Mouse (Mus musculus) MEL (cell line): ENCODE data around the gene Tspan9.

Source experiments
- CTCF ChIP-seq, 3 experiments: IDR thresholded peaks in 2 of 3; conservative IDR thresholded peaks in 1 of 3; 2 replicates each; pipeline ENCODE4 v1.5.1; 2011 to 2012; ENCODE audit warnings: low read length in 3 of 3, low read depth in 2 of 3, mild to moderate bottlenecking in 2 of 3, improper control_type of control experiment in 1 of 3, inconsistent platforms in 1 of 3, mixed read lengths in 1 of 3, moderate library complexity in 1 of 3; ENCODE audit not compliant: control insufficient read depth in 1 of 3, insufficient read depth in 1 of 3, poor library complexity in 1 of 3, severe bottlenecking in 1 of 3
- EP300 ChIP-seq, 2 experiments: IDR thresholded peaks; 2 replicates each; pipeline ENCODE4 v1.6.1; 2011; ENCODE audit warnings: improper control_type of control experiment in 2 of 2, low read length in 2 of 2, low read depth in 1 of 2, mild to moderate bottlenecking in 1 of 2
- MXI1 ChIP-seq: IDR thresholded peaks from 2 replicates; pipeline ENCODE4 v1.6.1; 2011; ENCODE audit warnings: mild to moderate bottlenecking, low read depth, low read length, improper control_type of control experiment
- POLR2A ChIP-seq, 2 experiments: IDR thresholded peaks; 2 replicates each; pipeline ENCODE4 v1.6.1; 2011 to 2012; ENCODE audit warnings: low read length in 2 of 2, mild to moderate bottlenecking in 2 of 2, control low read depth in 1 of 2, improper control_type of control experiment in 1 of 2, low read depth in 1 of 2, moderate library complexity in 1 of 2; ENCODE audit not compliant: control insufficient read depth in 1 of 2, insufficient read depth in 1 of 2, poor library complexity in 1 of 2
- POLR2AphosphoS2 ChIP-seq: IDR thresholded peaks from 2 replicates; pipeline ENCODE4 v1.6.1; 2011; ENCODE audit warnings: low read length, improper control_type of control experiment
- TBP ChIP-seq: IDR thresholded peaks from 2 replicates; pipeline ENCODE4 v1.8.0; 2011; ENCODE audit warnings: low read depth, low read length, improper control_type of control experiment
- ZNF384 ChIP-seq: IDR thresholded peaks from 2 replicates; pipeline ENCODE4 v1.6.1; 2012; ENCODE audit warnings: low read depth, mild to moderate bottlenecking, inconsistent platforms, low read length, improper control_type of control experiment

GRCm38 (mm10) chr6:128025997-128026396, 117.4 kb downstream of the Tspan9 start:
- TF ChIP-seq CTCF (IDR thresholded peaks at IDR 0.05 in 2 of 3, conservative IDR thresholded peaks at IDR 0.05 in 1 of 3; ENCODE audit: control insufficient read depth in 1 of 3, insufficient read depth in 1 of 3, low read depth in 2 of 3, low read length in 3 of 3, poor library complexity in 1 of 3, severe bottlenecking in 1 of 3) (no peak), POLR2A (IDR thresholded peaks at IDR 0.05; ENCODE audit: control insufficient read depth in 1 of 2, insufficient read depth in 1 of 2, low read depth in 1 of 2, low read length in 2 of 2, poor library complexity in 1 of 2) (no peak), POLR2AphosphoS2 (no peak), TBP (no peak), ZNF384 (no peak), MXI1 (no peak), EP300 (IDR thresholded peaks at IDR 0.05; ENCODE audit: low read depth in 1 of 2, low read length in 2 of 2) (no peak)
